Mouse (Mus musculus) limb, embryonic 12.5 days (tissue): ENCODE results near the gene Nipsnap1. TPM values are rescaled to one million over a fixed set of nuclear protein-coding genes. Genes with fewer than 3 reads are reported as not detected.

Source experiments
- ATAC-seq: fragments of 200-750 bp; cut with Nextera tagmentation; 2 replicates; pipeline ENCODE4 v1.8.0; 2017; ENCODE audit warnings: low read depth, moderate TSS enrichment; ENCODE audit not compliant: insufficient number of reproducible peaks, insufficient read depth, low FRiP score, low TSS enrichment
- H3K27ac ChIP-seq: fragments of 300-500 bp; sonication (generic); 2 replicates; pipeline ENCODE4 v1.5.1; 2016; ENCODE audit warnings: mild to moderate bottlenecking, moderate library complexity
- H3K27me3 ChIP-seq: fragments of 300-500 bp; sonication (generic); 2 replicates; pipeline ENCODE4 v1.6.1; 2016; ENCODE audit warnings: mild to moderate bottlenecking, moderate library complexity
- H3K36me3 ChIP-seq: fragments of 300-500 bp; sonication (generic); 2 replicates; pipeline ENCODE4 v1.6.1; 2016; ENCODE audit warnings: mild to moderate bottlenecking, moderate library complexity
- H3K4me1 ChIP-seq: fragments of 300-500 bp; sonication (generic); replicated peaks from 2 replicates; pipeline ENCODE4 v1.6.1; 2016
- H3K4me2 ChIP-seq: fragments of 300-500 bp; sonication (generic); 2 replicates; pipeline ENCODE4 v1.6.1; 2016; ENCODE audit warnings: mild to moderate bottlenecking, moderate library complexity
- H3K4me3 ChIP-seq: fragments of 300-500 bp; sonication (generic); replicated peaks from 2 replicates; pipeline ENCODE4 v1.5.1; 2016; ENCODE audit warnings: mild to moderate bottlenecking
- H3K9ac ChIP-seq: fragments of 300-500 bp; sonication (generic); replicated peaks from 2 replicates; pipeline ENCODE4 v1.6.1; 2016; ENCODE audit warnings: mild to moderate bottlenecking, moderate library complexity
- H3K9me3 ChIP-seq: fragments of 300-500 bp; sonication (generic); 2 replicates; pipeline ENCODE4 v1.6.1; 2016; ENCODE audit warnings: mild to moderate bottlenecking, moderate library complexity
- WGBS: fragments of 180-500 bp; shearing (Covaris S2); methylation state at CpG from one replicate; pipeline ENCODE4 v1.1.7; 2016; 5-methylcytosine and 5-hydroxymethylcytosine counted together
- polyA plus RNA-seq: library from polyadenylated mRNA; unstranded; fragments of >200 nt; fragmentation: Nextera tagmentation; extraction: Ambion mirVana; gene quantifications from 2 replicates; pipeline ENCODE4 v1.2.1, GENCODE M21; 2016

Gene Nipsnap1
- polyA plus RNA-seq, 1 experiment from 2014 or later = 87.1 TPM

- H3K4me1 ChIP-seq = peaks cover 8% of the 10 kb centered on the region
- peak overlapping the region; percentile 68 for H3K9ac ChIP-seq
- no peaks in the 10 kb centered on the region for H3K27me3 ChIP-seq
- WGBS = 6% methylated on average over 10 of the region's 10 CpGs
- no peak; the same call in 1 of the 2 replicates for ATAC-seq
- no peaks in the 10 kb centered on the region for H3K9me3 ChIP-seq
- H3K4me2 ChIP-seq = peak overlapping the region; percentile 81
- peak overlapping the region; percentile 79 for H3K4me3 ChIP-seq
- peaks cover 10% of the 10 kb centered on the region for H3K36me3 ChIP-seq
- H3K27ac ChIP-seq = peak overlapping the region; percentile 70; the same call in 1 of the 2 replicates
Measured at GRCm38 (mm10) chr11:4874551-4874950, 800 bp downstream of the Nipsnap1 start.

DNA sequence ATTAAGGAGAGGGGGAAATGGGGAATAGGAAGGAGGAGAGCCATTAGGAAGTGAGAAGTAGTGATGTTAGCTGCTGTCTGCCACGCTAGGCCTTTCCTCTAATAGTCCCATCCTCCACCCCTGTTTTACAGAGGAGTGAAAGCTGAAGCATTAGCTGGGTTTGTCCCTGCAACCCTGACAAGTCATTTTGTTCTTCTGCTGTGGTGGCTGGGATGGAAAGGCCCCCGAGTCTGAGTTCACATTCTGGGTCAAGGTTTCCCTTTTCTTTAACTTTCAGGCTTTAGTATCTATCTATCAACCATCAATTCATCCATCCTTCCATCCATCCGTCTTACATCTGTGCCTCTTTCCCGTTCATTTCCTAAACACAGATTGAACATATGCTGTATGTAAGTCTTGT is 7.3 kb downstream of the Nipsnap1 start:
- Histone ChIP-seq H3K4me1 (0 out of 2 replicates have a peak, but pooled peaks cover 4% of the 10 kb centered on the region), H3K36me3 (peaks cover 33% of the 10 kb centered on the region), H3K9me3 (no peaks in the 10 kb centered on the region), H3K27me3 (no peaks in the 10 kb centered on the region), H3K9ac (no peak overlapping the region), H3K4me3 (no peak overlapping the region), H3K4me2 (no peak overlapping the region), H3K27ac (no peak overlapping the region)
- WGBS = 79% methylated on average over 4 of the region's 4 CpGs
- no peak for ATAC-seq

DNA sequence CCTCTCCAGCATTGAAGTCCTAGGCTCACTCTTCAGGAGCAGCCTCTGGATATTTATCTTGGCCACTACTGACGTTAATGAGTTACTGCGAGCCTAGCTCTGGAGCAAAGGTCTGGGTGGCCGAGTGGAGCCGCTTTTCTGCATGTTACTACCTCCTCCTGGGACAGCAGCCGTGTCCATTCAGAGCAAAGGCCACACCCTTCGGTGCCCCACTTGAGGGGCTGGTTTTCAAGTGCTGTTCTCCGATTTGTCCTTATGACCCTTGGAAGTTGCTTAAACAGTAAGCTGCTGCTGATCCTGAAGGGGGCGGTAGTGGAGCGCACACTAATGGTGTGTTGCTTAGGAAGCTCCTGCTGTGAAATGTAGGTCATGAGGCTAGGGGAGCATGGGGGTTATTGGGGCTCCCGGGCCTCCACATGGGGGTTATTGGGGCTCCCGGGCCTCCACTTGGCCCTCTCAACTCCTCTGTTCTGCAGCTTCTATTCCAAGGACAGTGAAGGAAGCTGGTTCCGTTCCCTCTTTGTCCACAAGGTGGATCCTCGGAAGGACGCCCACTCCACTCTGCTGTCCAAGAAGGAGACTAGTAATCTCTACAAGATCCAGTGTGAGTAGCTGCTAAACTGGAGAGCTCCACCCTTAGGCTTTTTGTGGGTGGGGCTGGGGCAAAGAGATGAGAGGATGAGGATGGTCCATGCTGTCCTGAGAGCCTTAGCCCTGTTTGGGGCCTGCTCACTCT is 9.3 kb downstream of the Nipsnap1 start:
- no peak for ATAC-seq

DNA sequence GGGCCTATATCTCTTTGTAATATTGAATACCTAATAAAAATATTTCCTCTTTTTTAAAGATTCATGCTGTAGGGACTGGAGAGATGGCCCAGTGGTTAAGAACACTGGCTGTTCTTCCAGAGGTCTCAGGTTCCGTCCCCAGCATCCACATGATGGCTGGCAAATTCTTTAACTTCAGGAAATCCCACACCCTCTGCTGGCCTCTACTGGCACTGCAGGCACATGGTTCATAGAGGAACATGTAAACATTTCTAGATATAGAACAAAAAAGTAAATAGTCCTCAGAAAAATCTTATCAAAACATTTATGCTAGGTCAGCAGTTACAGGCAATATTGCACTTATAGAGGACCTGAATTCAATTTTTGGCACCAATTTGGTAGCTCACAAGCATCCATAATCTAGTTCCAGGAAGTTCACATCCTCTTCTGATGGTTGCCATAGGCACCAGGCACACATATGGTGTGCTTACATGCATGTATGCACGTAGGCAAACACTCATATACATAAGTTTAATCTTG is 11.7 kb downstream of the Nipsnap1 start:
- no peak for ATAC-seq
- Histone ChIP-seq H3K9me3 (no peaks in the 10 kb centered on the region), H3K27me3 (no peaks in the 10 kb centered on the region), H3K9ac (no peak overlapping the region), H3K27ac (no peak overlapping the region), H3K4me1 (0 out of 2 replicates have a peak, but pooled peaks cover 4% of the 10 kb centered on the region), H3K4me2 (no peak overlapping the region), H3K4me3 (no peak overlapping the region), H3K36me3 (peaks cover 63% of the 10 kb centered on the region)
- 67% methylated on average over 2 of the region's 2 CpGs for WGBS

More for the DNA sequence above, 9.3 kb downstream of the Nipsnap1 start:
- Histone ChIP-seq H3K36me3 (peaks cover 39% of the 10 kb centered on the region), H3K9me3 (no peaks in the 10 kb centered on the region), H3K4me2 (no peak overlapping the region), H3K27ac (no peak overlapping the region), H3K4me3 (no peak overlapping the region), H3K4me1 (0 out of 2 replicates have a peak, but pooled peaks cover 4% of the 10 kb centered on the region), H3K27me3 (no peaks in the 10 kb centered on the region), H3K9ac (no peak overlapping the region)
- 50% methylated on average over 14 of the region's 14 CpGs for WGBS

DNA sequence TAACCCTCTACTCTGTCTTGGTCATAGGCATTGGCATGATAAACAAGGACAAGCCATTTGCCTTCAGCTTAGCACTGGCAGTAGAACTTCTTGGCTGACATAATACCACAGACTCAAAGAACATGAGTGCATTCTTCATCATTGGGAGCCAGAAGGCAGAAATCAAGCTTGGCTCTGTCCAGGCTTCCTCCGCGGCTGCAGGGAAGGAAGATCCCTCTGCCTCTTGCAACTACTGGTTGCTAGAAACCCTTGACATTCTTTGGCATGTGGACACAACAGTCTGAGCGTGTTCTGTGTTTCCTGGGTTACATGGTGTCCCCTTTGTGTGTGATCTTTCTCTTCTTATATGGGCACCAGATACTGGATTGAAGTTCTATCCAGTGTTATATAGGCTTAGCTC is 13.2 kb downstream of the Nipsnap1 start:
- Histone ChIP-seq H3K9me3 (no peaks in the 10 kb centered on the region), H3K36me3 (peaks cover 77% of the 10 kb centered on the region), H3K4me2 (no peak overlapping the region), H3K4me1 (0 out of 2 replicates have a peak, but pooled peaks cover 4% of the 10 kb centered on the region), H3K9ac (no peak overlapping the region), H3K27me3 (no peaks in the 10 kb centered on the region), H3K27ac (no peak overlapping the region), H3K4me3 (no peak overlapping the region)
- 98% methylated on average over 3 of the region's 3 CpGs for WGBS
- ATAC-seq = no peak

DNA sequence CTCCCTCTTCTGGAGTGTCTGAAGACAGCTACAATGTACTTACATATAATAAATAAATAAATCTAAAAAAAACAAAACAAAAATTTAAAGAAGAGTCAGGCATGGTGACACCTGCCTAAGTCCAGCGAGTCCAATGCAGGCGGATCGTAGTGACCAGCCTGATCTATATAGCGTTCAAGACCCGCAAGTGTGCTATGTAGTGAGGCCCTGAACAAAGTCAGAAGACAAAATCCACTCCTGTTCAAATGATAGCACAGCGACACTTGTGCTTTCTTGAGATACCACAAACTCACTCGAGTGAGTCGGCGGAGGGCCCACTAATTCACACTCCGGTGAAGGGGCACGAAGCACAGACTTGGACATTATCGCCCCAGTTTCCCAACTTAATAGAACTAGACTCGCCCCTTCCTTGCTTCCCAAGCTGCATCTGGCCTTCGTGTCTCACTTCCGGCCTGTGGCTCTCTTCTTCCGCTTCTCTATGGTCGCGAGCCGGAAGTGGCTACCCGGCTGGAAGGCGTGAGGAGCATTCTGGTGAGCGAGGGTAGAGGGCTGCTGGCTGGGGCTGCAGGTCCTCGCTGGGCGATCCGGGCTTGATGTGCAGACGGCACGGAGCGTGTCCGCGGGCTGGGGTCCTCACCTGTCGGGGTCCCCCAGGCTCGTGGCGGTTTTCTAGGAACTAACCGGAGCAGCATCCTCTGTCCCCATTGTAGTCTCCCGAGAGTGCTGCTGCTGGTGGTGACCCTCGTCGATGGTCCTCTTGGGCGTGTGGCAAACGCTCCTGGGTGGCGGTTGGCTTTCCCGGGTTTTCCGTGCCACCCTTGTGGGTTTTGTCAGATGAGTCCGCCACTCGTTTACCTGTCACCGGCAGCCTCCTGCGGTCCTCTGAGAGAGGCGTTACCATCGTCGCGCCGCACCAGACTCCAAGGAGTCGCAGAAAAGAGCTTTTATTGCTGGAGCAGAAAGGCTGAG is 21.4 kb downstream of the Nipsnap1 start, which contains the start of gene Thoc5:
Thoc5 (plus strand) TSS at position 473 of the 969 bp plus-strand sequence.
- ATAC-seq = peak; percentile 87
- H3K36me3 ChIP-seq = peaks cover 52% of the 10 kb centered on the region
- 3% methylated on average over 52 of the region's 52 CpGs for WGBS

GRCm38 (mm10) chr11:4900437-4900836 is 26.7 kb downstream of the Nipsnap1 start:
- H3K4me1 ChIP-seq = peaks cover 4% of the 10 kb centered on the region; the same call in 1 of the 2 replicates
- H3K9ac ChIP-seq = no peak overlapping the region
- H3K9me3 ChIP-seq = no peaks in the 10 kb centered on the region
- peaks cover 58% of the 10 kb centered on the region for H3K36me3 ChIP-seq
- no peak overlapping the region for H3K4me2 ChIP-seq
- no peak overlapping the region for H3K27ac ChIP-seq
- H3K27me3 ChIP-seq = no peaks in the 10 kb centered on the region
- 75% methylated on average over 5 of the region's 5 CpGs for WGBS
- no peak overlapping the region for H3K4me3 ChIP-seq
- no peak for ATAC-seq

More for the DNA sequence above, 21.4 kb downstream of the Nipsnap1 start, which contains the start of gene Thoc5:
- H3K27ac ChIP-seq = peak within 1 kb of the TSS; percentile 20; the same call in 1 of the 2 replicates
- H3K27me3 ChIP-seq = no peaks in the 10 kb centered on the region
- peak within 1 kb of the TSS; percentile 88 for H3K4me3 ChIP-seq
- no peaks in the 10 kb centered on the region for H3K9me3 ChIP-seq
- H3K4me1 ChIP-seq = peaks cover 4% of the 10 kb centered on the region; the same call in 1 of the 2 replicates
- peak within 1 kb of the TSS; percentile 83 for H3K4me2 ChIP-seq
- H3K9ac ChIP-seq = peak within 1 kb of the TSS; percentile 84

DNA sequence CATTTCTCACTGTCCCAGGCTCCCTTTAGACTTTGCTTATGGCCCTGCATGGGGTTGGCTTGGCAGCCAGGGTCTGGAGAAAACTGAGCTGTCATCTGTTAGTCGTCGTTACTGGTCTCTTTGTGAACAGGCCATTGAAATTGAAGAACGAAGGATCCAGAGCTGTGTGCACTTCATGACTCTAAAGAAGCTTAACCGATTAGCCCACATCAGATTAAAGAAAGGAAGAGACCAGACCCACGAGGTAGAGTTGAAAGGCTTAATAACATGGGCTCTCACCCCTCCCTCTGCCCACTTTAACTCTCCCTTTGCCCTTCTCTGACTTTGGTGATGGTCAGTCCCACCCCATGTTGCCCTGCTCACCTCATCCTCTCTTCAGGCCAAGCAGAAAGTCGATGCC is 28.2 kb downstream of the Nipsnap1 start:
- Histone ChIP-seq H3K27ac (no peak overlapping the region), H3K36me3 (peaks cover 69% of the 10 kb centered on the region), H3K4me2 (no peak overlapping the region), H3K4me3 (no peak overlapping the region), H3K9me3 (no peaks in the 10 kb centered on the region), H3K9ac (no peak overlapping the region), H3K27me3 (no peaks in the 10 kb centered on the region), H3K4me1 (no peaks in the 10 kb centered on the region)
- 90% methylated on average over 6 of the region's 6 CpGs for WGBS
- no peak for ATAC-seq

DNA sequence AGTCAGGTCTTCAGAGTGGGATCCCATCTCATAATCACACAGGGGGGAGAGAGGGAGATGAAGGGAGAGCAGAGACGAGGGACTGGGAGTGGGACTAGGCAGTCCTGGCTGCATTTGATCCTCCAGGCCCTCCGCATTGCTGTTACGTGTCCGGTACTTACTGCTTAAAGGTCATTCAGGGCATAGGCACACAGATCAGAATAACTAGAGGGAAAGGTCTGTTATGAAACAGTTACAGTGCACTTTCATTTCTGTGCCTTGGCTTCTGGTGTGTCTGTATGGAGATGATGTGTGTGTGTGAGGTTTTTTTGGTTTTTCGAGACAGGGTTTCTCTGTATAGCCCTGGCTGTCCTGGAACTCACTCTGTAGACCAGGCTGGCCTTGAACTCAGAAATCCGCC is 32.5 kb downstream of the Nipsnap1 start:
- H3K36me3 ChIP-seq = peaks cover 82% of the 10 kb centered on the region

GRCm38 (mm10) chr11:4916068-4916467 is 42.3 kb downstream of the Nipsnap1 start:
- Histone ChIP-seq H3K9ac (no peak overlapping the region), H3K36me3 (peaks cover 95% of the 10 kb centered on the region), H3K4me1 (no peaks in the 10 kb centered on the region), H3K9me3 (no peaks in the 10 kb centered on the region), H3K27me3 (no peaks in the 10 kb centered on the region), H3K27ac (no peak overlapping the region), H3K4me2 (no peak overlapping the region), H3K4me3 (no peak overlapping the region)
- no peak for ATAC-seq
- 61% methylated on average over 1 of the region's 1 CpGs for WGBS

More for the DNA sequence above, 32.5 kb downstream of the Nipsnap1 start:
- H3K9ac ChIP-seq = no peak overlapping the region
- 93% methylated on average over 6 of the region's 6 CpGs for whole genome bisulfite sequencing
- no peaks in the 10 kb centered on the region for H3K9me3 ChIP-seq
- H3K4me3 ChIP-seq = no peak overlapping the region
- no peaks in the 10 kb centered on the region for H3K4me1 ChIP-seq
- no peak overlapping the region for H3K4me2 ChIP-seq
- no peak overlapping the region for H3K27ac ChIP-seq
- H3K27me3 ChIP-seq = no peaks in the 10 kb centered on the region
- no peak for ATAC-seq

DNA sequence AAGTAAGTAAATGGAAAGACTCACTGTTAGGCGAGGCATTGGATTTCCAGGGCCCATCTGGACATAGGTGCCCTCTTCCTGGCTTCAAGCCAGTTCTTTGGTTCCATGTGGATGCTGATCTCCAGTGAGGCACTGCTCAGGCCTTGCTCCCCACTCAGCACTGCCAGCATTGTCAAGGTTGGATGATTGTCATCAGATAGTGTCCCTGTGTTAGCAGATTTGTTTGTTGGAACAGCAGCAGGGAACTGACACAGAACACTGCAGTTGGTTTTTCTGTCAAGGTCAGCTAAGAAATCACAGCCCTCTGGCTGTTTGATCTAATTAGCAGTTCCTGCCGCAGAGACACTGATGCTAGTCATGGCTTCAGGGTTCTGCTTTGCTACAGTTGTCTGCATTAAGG is 47.5 kb downstream of the Nipsnap1 start:
- Histone ChIP-seq H3K9me3 (no peaks in the 10 kb centered on the region), H3K27me3 (no peaks in the 10 kb centered on the region), H3K36me3 (peaks cover 97% of the 10 kb centered on the region), H3K4me3 (no peak overlapping the region), H3K4me1 (no peaks in the 10 kb centered on the region), H3K4me2 (no peak overlapping the region), H3K9ac (no peak overlapping the region), H3K27ac (no peak overlapping the region)
- ATAC-seq = no peak
- WGBS = 86% methylated on average over 2 of the region's 2 CpGs
